Mouse (Mus musculus) frontal cortex, postnatal 25 days (tissue): ENCODE measurements at regions not wholly inside any gene's neighbourhood (a gene's known extent, or its start where the extent isn't known, plus 50 kb on each side); places are given as distances from the start of the nearest gene placed in this dataset.
A peak's percentile ranks its signal among the peaks of the same experiment; 100 is the strongest.

Experiments
- DNase-seq, 2 experiments: peaks; one replicate each; pipeline ENCODE4 v3.0.0; 2022; ENCODE audit warnings: low spot score in 2 of 2

DNA sequence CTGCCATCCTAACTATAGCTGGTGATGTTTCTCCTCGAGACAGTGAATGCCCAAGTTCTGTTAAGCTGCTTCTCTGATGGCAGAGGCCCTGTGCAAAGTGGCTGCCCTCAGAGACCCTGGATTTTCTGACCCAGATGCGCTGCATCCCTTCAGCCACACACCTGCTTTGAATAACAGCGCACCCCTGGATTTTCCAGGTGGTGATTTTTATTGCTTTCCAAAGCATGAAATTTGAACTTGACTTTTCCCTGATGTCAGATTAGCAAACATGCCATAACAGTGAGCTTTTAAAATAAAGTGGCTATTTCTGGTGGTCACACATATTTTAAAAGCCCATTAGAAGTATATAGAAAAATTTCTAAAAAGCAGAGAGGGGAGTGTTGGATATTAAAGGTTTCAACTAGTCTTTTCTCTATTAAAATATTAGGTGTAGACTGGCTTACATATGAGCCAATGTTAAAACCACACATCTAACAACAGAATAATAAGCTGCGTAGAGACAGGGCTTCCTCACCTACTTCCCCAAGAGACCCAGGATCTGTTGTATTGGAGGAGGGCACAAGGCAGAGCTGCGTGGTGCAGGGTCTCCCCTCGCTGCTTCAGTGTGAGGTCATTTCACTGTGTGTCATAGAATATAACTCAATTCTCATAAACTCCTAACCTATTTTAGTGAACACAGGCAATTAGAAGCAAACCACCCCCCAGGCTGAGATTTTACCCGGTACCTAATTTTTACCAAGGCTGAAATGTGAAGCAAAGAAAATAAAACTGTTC, 280.3 kb downstream of the Ccdc91 start:
- DNase-seq = no peak

DNA sequence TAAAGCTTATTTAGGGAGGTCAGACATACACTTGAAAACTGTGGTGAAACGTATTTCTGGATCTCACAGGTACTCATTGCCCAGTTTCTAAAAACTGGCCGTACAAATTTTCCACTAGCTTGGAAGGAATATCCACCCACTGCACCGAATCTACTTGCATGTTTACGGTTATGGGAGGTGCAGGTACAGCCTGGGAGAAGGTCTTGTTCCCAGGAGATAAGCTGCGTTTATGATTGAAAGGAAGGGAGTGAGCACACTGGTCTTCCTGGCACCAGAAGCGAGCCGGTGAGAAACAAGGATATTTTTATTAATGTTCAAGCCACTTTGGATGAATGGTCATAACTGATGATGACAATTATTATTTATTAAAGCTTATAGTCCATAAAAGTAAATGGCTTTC, 283.9 kb downstream of the Ccdc91 start:
- DNase-seq = no peak

DNA sequence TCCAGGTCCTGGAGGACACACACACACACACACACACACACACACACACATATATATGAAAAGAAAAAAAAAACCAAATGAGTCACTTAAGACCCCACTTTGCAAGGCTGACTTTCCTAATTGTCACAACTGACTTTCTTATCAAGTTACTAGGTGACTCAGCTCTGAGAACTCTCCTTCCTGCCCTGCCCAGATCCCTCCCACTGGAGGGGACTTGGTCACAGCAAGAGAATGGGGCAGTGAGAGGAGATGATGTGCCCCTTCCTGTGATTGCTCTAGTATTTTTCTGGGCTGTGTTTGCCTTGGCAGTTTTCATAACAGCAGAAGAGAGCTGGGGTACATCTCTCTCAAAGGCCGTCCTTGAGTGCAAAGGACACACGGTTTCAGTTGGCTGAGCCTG, 284.5 kb downstream of the Ccdc91 start:
- no peak for DNase-seq

DNA sequence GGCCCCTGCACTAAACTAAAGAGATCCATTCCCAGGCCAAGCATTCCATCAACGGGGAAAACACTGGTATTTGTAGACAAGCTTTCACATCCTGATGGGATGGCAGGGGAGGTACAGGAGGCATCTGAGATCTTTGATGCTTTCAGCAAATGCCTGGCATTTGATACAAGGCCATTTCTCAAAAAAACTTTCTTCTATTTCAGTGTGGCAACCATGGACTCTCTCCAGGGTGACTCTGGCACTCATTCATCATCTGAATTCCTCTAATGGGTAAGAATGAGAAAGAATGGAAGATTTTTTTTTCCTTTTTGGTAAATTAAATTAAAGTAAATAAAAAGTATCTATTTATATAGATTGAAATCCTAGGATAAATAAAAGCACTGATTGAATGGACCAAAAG, 281.8 kb upstream of the Far2 start:
- DNase-seq = no peak

DNA sequence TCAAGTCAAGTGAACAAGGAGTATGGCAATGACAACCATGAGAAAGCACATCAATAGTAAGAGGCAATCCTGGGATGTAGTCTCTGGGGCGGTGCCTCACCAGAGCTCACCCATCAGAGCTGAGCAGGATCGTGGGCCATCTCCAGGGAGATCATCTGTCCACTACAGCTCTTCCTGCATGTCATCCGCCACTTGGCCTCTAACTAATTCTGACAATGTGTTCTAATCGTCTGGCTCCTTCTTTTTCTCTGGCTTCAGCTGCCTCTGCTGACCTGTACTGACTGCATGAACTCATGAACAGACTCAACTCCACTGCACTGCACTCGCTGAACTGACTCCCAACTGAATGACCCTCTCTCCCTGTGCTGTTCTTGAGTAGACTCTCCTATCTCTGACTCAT, 277.9 kb upstream of the Far2 start:
- DNase-seq = no peak

DNA sequence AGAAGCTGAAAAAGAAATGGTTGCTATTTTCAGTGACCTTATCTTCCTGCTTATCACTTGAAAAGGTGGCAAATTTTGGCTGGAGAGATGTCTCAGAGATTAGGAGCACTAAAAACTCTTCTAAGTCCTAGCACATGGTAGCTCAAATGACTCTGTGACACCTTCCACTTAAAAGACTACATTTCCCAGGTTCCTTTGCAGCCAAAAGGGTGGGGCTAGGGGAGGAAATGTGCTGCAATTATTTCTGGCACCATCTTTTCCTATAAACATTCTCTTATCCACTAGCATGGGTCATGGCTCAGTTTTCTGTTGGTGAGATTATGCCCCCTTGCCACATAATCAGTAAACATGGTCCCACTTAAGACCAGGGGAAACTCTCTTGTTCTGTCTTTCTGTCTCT, 277.0 kb upstream of the Far2 start:
- no peak for DNase-seq

DNA sequence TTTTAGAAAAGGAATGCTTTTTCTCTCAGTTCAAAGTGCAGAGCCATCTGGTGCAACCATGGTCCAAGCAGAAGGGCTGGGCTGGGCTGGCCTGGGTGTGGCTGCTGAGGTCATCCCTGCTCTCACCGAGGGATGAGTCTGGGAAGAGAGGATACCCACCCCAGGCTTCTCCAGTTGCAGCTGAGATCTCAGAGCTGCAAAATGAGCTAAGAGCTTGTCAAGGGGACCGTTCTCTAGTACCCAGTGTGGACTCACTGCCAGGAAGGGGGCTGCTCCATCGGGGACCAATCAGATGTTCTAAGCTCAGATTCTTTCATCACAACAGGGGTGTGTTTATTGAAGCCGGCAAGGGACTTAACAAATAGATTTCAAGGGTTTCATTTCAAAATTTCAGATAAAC, 275.6 kb upstream of the Far2 start:
- no peak for DNase-seq

DNA sequence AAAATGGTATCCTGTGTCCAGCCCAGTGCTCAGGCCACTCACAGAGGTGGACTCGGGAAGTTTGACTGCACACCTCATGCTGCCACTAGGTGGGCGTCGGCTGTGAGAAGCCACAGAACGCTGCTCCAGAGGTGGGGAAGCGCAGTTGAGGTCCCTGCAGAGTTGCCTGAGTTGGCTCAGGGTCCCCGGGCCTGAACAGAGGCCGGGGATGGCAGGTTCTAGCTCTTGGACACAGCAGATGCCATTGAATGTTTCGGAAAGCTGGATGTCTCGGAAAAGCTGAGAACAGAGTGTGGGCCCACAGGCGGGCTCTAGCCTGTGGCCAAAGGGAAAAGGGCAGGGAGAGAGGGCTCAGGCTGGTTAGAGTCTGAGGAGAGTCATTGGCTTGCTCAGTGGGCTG, 273.2 kb upstream of the Far2 start:
- no peak for DNase-seq

DNA sequence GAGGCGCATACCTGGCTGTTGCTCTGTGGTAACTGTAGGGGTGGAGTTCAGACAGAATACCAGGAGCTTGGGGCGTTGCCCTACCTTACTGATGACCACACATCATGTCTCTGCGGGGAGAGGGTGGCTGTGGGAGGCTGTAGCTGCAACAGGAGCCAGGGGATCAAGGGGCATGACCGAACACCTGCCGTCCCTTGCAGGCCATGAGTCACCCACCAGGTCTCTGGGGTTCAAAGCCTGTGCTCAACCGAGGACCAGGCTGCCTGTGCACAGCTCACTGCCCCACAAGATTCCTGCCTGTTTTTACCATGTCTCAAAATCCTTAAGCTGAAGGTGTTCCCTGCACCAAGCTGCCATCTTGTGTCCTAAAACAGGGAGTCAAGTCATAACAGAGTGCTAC, 272.4 kb upstream of the Far2 start:
- DNase-seq = no peak

DNA sequence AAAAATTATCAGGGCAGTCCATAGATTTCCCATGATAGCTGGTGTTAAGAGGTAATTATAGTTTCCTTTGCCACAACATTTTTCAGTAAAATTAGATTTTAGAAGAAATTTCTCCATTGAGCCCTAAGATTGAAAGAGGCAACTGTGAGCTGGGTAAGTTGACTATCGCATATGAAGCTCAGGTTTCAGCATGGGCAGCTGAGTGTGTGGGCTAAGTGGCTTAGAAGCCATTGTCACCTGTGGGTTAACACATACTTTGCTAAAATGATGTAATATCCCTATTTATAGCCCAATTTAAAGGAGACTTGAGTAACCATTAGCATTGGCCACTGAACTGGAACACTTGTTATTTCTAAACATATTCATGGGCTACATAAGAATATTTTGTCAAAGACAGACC, 267.6 kb upstream of the Far2 start:
- DNase-seq = no peak

DNA sequence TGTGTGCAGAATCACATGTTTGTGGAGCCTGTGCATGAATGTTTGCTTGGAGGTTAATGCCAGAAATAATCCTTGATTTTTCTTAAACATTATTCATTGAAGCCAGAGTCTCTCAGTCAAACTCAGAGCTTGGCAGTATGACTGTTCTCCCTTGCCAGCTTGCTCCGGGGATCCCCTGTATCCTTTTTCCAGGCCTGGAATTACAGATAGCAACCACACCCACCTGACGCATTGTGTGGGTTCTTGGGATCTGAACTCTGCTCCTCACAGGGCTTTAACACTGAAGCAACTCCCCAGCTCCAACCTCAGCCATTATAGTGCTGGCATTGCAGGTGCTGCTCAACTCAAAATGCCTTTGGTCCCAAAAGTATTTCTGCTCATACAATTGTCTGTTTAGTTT, 262.8 kb upstream of the Far2 start:
- no peak for DNase-seq

DNA sequence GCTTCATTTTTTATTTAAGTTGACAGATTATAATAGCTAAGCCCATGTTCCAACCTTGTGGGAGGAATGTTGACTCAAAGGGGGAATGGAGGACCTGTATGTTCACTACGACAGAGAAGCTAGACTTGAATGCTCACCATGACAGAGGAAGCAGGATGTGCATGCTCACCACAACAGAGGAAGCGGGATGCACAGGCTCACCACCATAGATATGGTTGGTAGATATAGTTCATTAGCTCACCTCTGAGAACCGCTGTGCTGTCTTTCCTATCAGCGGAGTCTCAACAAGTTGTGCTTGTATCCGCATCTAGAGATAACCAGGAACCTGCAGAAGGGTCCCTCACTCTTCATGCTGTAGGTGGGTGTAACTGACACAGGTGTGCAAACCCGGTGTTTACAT, 262.2 kb upstream of the Far2 start:
- DNase-seq = no peak

DNA sequence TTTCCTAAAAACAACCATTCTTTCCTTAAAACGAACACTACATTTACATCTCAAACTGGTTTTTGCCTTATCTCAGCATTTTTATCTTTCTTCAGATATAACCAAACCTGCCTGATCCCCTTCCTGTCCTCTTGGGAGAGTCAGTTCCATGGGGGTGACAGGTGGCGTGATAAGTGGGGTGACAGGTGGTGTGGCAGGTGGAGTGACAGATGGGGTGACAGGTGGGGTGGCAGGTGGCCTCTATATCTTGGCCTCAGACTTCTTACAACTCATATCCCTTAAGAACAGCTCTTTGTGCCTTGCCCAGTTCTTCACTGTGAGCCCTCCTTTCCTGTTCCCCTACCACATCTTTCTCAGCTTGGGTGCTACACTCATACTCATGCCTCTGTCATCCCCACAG, 259.0 kb upstream of the Far2 start:
- DNase-seq = no peak

DNA sequence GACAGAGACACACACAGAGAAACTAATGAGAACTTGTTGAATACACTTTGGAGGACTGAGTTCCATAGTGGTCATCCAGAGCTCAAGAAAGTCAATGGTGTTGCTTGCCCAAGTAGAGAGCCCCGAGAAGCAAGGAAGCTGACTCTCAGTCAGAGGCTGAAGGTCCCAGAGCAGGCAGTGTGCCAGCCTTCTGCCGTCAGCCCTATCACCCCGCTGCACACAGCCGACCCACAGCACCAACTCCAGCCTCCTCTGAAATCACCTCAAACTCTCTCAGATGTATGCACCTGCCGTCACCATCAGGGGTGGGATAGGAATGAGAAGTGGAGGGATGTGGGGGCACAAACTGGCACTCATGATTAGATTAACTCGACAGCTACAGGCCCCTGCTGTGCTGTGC, 257.9 kb upstream of the Far2 start:
- no peak for DNase-seq

DNA sequence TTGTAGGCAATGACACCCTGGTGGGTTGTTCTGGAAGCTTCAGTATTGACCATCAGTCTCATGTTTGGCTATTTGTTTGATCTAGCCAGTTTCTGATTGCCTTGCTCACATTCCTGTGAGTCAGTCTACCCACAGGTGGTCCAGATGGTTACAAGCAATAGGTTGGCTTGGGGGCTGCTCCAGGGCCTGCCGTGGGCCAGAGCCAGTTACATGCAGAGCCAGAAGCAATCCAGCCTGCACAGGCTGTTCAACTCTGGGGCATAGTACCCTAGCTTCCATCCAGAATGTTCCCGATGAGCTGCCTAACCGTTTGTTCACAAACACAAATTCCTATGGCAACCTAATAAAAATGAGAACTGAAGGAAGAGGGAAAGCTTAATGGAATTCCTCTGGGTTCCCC, 253.2 kb upstream of the Far2 start:
- DNase-seq = no peak

DNA sequence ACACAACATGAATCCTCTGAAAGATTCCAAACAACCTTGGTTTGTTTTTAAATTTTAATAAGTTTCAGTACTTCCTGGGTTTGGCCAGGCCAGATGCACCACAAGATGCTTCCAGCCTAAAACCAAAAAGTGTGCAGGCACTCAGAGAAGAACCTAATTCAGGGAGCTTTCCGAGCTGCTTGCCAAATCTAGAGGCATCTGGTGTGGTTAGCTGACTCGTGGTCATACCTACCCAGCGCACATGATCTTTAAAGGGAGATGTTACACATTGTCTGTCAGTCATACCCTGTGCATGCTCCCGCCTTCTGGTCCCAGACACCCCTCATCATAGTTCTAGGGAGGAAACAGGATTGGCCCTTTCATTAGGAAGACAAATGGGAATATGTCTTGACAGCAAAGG, 252.7 kb upstream of the Far2 start:
- DNase-seq = no peak

DNA sequence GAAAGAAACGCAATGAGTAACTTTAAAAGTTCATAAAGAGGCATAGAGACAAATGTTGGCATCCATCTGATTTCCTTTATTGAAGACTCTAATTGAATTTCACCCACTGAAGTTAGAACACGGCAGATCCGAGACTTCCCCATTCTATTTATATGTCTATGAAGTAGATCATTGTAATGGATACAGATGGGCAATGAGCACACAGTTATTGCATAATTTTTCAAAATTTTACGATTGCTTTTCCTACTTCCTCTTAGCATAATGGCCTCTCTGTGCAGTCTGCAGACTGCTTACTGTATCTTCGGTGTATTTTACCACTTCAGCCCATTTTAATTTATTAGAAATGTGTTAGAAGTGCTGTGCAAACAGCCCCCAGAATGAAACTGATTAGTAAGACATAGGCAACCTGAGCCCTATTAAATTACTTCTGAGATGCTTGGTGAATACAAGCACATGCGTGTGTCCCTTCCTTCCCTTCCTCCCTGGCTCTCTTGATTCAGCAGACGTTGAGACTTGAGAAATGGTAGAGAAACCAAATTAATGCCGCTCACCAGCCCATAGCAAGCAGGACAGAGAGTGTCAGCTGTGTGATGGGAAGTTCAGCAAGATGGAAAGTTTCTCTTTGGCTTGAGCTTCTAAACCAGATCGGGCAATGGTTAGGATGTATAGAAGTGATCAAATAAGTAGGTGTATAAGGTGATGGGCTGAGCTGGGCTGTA, 247.9 kb upstream of the Far2 start:
- no peak for DNase-seq

DNA sequence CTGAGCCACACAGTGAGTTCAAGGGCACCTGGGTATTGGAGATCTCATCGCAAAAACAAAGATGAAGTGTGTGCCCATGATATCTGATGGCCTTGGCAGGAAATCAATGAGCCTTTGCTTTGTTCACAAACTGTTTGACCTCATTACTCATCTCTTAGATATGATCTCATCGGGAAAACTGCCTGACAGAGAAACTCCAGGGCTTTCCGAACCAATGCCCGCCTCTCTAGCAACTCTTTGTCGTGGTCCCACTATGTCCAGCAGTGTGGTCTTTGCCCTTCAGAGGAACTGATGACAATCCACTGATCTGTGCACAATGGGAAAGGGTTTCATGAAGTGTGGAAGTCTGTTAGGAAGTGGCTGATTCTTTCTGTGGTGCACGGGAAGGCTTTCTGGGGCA, 247.2 kb upstream of the Far2 start:
- DNase-seq = no peak

DNA sequence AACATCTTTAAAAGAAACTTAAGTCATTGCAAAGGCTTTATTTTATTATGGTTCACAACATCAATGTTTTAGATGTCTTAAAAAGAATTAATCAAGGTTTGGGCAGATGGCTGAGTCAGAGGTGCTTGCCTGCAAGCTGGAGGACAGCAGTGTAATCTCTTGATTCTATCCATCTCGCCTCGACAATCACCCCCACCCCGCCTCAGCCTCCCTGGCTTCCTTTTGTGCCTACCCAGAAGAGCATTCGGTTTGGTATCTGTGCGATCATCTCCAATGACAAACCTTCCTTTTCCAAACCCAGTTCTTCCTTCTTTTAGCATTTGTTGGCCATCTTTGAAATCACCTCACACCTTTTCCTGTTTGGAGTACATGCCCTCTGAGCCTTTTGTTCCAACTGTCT, 246.2 kb upstream of the Far2 start:
- no peak for DNase-seq

DNA sequence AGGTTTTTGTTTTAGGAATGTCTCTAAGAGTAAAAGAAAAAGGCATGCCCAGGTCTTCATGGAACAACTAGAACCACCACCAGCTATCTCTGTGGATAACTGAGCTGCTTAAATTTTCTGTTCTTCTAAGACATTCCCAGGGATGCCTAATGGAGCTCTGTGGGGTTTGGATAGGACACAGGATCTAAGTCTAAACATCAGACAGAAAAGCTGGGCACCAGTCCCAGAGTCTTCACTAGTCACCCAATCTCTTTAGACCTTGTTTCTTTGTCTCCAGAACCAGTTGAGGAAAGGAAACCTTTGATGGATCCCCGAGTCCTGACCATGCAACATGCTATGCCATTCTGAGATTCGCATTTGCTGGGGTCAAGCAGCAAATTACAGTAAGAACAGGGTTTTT, 243.2 kb upstream of the Far2 start:
- DNase-seq = no peak

DNA sequence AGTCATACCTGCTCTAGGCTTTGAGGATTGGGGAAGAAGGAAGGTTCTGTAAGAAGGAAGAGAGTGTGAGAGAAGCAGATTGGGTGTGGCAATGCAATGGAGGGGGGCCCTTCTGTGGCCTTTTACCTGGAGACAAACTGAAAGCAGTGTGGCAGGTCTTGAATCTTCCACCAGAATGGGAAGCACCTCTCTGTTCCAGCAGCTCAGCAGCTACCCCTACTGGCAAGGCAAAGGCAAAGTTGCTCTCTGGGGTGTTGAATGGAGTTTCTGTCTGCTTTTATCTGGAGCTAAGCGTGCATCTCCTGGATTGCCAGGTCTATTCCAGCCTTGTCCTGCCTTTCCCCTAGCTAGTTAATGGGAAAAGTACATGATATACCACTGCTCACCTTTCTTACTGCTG, 236.3 kb upstream of the Far2 start:
- peak; percentile 13 to 49 for DNase-seq

DNA sequence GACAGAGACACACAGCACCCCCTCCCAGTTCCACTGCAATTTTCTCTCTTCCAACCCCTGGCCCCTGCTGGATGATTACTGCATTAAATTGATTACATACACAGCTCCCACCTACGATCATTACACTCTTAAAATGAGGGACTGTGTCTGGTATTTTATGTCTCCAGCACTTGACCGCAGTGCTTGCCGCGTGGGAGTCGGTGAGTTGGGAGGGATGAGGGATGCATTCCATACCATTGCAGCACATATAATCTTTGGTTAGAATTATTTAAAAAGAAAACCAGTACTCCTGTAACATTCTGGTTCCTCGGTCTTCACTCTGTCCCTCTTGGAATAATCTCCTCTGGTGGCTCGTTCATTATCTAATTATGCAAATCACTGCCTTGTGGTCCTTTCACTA, 230.2 kb upstream of the Far2 start:
- no peak for DNase-seq

DNA sequence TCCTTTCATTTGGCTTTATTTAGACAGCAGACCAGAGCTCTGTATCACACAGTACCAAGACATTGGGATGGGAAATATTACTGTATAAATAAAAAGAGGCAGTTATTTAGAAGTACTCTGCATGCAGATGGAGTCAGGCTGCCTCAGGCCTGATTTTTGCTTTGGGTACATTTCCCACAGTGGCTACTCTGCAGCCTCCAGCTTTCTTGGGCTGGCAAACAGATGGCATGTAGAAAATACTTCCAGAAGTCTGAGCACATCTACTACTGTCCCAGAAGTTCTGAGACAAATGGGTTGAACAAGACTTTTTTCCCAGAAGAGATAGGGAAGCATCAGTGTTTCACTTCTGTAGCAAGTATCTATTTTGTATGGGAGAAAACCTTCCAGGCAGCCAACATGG, 229.8 kb upstream of the Far2 start:
- no peak for DNase-seq

DNA sequence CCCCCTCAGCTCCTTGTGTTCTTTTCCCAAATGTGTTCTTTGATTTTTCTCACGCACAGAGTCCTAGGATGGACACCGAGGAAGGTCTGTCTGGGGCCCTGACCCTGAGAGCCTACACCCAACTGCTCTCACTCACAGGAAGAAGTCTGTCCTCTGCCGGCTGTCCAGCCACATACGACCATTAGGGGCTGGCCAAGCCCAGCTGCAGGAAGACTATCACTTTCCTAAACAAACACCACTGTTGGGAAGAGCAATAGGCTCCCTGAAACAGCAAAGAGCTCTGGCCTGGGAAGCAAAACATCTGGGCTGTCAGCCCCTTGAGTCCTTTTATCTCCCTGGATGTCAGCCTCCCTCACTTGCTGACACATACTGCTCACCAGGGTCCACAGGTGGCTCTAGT, 224.8 kb upstream of the Far2 start:
- no peak for DNase-seq
